Mouse (Mus musculus): Measurements from ENCODE around the gene Pkd1.

GRCm38 (mm10) chr17:24533099-24533992 lies 16.3 kb upstream of the Pkd1 start:
- no peak for TF ChIP-seq EP300 (IDR thresholded peaks at IDR 0.05)
- TF ChIP-seq CTCF (IDR thresholded peaks at IDR 0.05) = peak; percentile 55
